Mouse (Mus musculus) erythroblast, embryonic 14.5 days (primary cell): ENCODE data around the gene Stk11.

ENCODE experiments used
- GATA1 ChIP-seq: IDR thresholded peaks from 2 replicates; pipeline ENCODE4 v1.6.1; 2012; ENCODE audit warnings: low read length, inconsistent platforms, mixed read lengths
- TAL1 ChIP-seq: IDR thresholded peaks from 3 replicates; pipeline ENCODE4 v1.6.1; 2012; ENCODE audit warnings: low read length, inconsistent platforms, mixed read lengths

DNA sequence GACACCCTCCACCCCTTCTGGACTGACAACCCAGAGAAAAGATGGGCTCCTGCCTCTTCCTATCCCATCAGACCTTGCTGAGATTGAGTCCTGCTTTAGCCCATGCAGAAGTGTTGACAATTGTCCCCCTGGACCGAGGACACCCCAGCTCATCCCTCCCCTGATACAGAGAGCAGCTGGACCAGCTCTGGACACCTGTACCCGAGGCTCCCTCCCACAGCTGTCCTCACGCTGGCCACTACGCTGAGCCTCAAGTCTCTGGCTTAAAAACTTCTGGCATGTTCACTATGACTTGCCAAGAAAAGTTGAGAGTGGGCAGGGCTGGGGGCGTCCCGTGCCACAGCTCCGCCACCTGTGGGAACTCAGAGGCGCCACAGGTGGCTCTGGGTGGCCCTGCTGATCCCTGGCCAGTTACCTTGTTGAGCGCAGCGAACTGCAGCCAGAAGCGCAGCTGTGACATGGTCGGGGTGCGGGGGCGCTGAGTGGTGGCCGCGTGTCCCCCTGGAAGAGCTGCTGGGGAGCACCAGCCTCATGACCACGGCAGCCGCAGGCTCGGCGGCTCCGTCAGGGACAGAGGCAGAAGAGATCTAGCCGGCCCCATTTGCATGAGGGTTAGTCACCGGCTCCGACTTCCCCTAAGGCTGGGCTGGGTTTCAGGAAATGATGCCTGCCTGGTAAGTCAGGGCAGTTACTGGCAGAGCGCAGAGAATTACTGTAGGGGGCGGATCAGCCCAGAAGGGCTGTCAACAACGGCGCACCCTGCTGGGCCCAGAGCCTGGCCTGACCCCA is 40.6 kb upstream of the Stk11 start:
- TF ChIP-seq TAL1 (no peak), GATA1 (no peak)
